Mouse (Mus musculus) stomach, postnatal 0 days (tissue): ENCODE data around the gene Ppp1ca.

Experiments used
- CTCF ChIP-seq: IDR thresholded peaks from 2 replicates; pipeline ENCODE4 v1.5.1; 2016; ENCODE audit warnings: antibody characterized with exemption, low read depth, mild to moderate bottlenecking, moderate library complexity
- EP300 ChIP-seq: optimal IDR thresholded peaks from 2 replicates; pipeline ENCODE3; 2016; ENCODE audit warnings: antibody characterized with exemption

GRCm38 (mm10) chr19:4227894-4228678 is 36.2 kb downstream of the Ppp1ca start:
- peak; percentile 98 for TF ChIP-seq CTCF
- no peak for TF ChIP-seq EP300
